Mouse (Mus musculus) CH12.LX (cell line): ENCODE data around the gene Ercc4. TPM values are rescaled to one million over a fixed set of nuclear protein-coding genes. Genes with fewer than 3 reads are reported as not detected.

ENCODE experiments used
- DNase-seq: peaks from one replicate; pipeline ENCODE4 v3.0.0-alpha.2; 2013; ENCODE audit errors: extremely low read depth
- H3K27ac ChIP-seq: 2 replicates; pipeline ENCODE4 v1.5.1; 2012; ENCODE audit warnings: low read depth, mild to moderate bottlenecking, control low read depth, moderate library complexity; ENCODE audit not compliant: insufficient read depth
- H3K27me3 ChIP-seq: replicated peaks from 2 replicates; pipeline ENCODE3; 2012; ENCODE audit warnings: inconsistent platforms
- H3K36me3 ChIP-seq, 2 experiments: replicated peaks in 1 of 2; 2 replicates each; pipeline versions ENCODE3 to v1.6.1; 2012; ENCODE audit warnings: inconsistent platforms in 1 of 2, low read length in 1 of 2, mild to moderate bottlenecking in 1 of 2, mixed read lengths in 1 of 2, moderate library complexity in 1 of 2; ENCODE audit not compliant: control insufficient read depth in 1 of 2, insufficient read depth in 1 of 2
- H3K4me1 ChIP-seq, 2 experiments: 2 replicates each; pipeline ENCODE4 v1.6.1; 2012; ENCODE audit warnings: inconsistent platforms in 1 of 2, moderate library complexity in 1 of 2; ENCODE audit not compliant: insufficient read depth in 2 of 2, control insufficient read depth in 1 of 2
- H3K4me2 ChIP-seq: 2 replicates; pipeline ENCODE4 v1.6.1; 2012; ENCODE audit warnings: low read depth, mild to moderate bottlenecking, control low read depth; ENCODE audit not compliant: poor library complexity, insufficient read depth, severe bottlenecking
- H3K4me3 ChIP-seq, 3 experiments: fragments of 150-350 bp in 1 of 3; sonication (generic) in 1 of 3; replicated peaks in 1 of 3; 2 replicates each; pipeline versions ENCODE3 to v1.5.1; 2011 to 2012; ENCODE audit warnings: low read depth in 2 of 3, low read length in 2 of 3, mild to moderate bottlenecking in 2 of 3, moderate library complexity in 2 of 3, control low read depth in 1 of 3, improper control_type of control experiment in 1 of 3, inconsistent platforms in 1 of 3, mixed read lengths in 1 of 3; ENCODE audit not compliant: poor library complexity in 1 of 3
- H3K79me2 ChIP-seq: replicated peaks from 2 replicates; pipeline ENCODE4 v1.6.1; 2012; ENCODE audit warnings: mild to moderate bottlenecking, moderate library complexity; ENCODE audit not compliant: control insufficient read depth, poor library complexity, insufficient read depth, severe bottlenecking; ENCODE audit errors: extremely low read depth
- H3K9ac ChIP-seq: 2 replicates; pipeline ENCODE4 v1.6.1; 2012; ENCODE audit warnings: low read depth, mild to moderate bottlenecking, control low read depth, moderate library complexity; ENCODE audit not compliant: insufficient read depth
- H3K9me3 ChIP-seq: replicated peaks from 2 replicates; pipeline ENCODE3; 2012; ENCODE audit warnings: low read length, inconsistent platforms, mixed read lengths
- BHLHE40 ChIP-seq: IDR thresholded peaks from 2 replicates; pipeline ENCODE4 v1.6.1; 2011; ENCODE audit warnings: mild to moderate bottlenecking, low read depth, low read length, improper control_type of control experiment
- CHD1 ChIP-seq: IDR thresholded peaks from 2 replicates; pipeline ENCODE4 v1.6.1; 2012; ENCODE audit warnings: low read depth, low read length, improper control_type of control experiment, inconsistent platforms
- CHD2 ChIP-seq: IDR thresholded peaks from 2 replicates; pipeline ENCODE4 v1.6.1; 2011; ENCODE audit warnings: low read length, improper control_type of control experiment
- CTCF ChIP-seq, 2 experiments: IDR thresholded peaks in 1 of 2; conservative IDR thresholded peaks in 1 of 2; 2 replicates each; pipeline ENCODE4 v1.5.1; 2011 to 2012; ENCODE audit warnings: low read depth in 2 of 2, low read length in 2 of 2, improper control_type of control experiment in 1 of 2, inconsistent platforms in 1 of 2, mild to moderate bottlenecking in 1 of 2, moderate library complexity in 1 of 2
- E2F4 ChIP-seq: IDR thresholded peaks from 2 replicates; pipeline ENCODE4 v1.6.1; 2011; ENCODE audit warnings: low read depth, low read length, improper control_type of control experiment; ENCODE audit not compliant: insufficient replicate concordance
- EP300 ChIP-seq: IDR thresholded peaks from 2 replicates; pipeline ENCODE4 v1.6.1; 2011; ENCODE audit warnings: low read length, improper control_type of control experiment
- ETS1 ChIP-seq: conservative IDR thresholded peaks from 2 replicates; pipeline ENCODE4 v1.6.1; 2012; ENCODE audit warnings: low read depth, mild to moderate bottlenecking, inconsistent platforms, low read length, improper control_type of control experiment, moderate library complexity
- IRF4 ChIP-seq: IDR thresholded peaks from 2 replicates; pipeline ENCODE4 v1.6.1; 2014; ENCODE audit warnings: low read depth, mild to moderate bottlenecking, inconsistent platforms, low read length, improper control_type of control experiment
- JUND ChIP-seq: conservative IDR thresholded peaks from 2 replicates; pipeline ENCODE4 v1.6.1; 2011; ENCODE audit warnings: low read depth, low read length, improper control_type of control experiment
- KAT2A ChIP-seq: IDR thresholded peaks from 2 replicates; pipeline ENCODE4 v1.6.1; 2012; ENCODE audit warnings: low read length, improper control_type of control experiment, inconsistent platforms; ENCODE audit not compliant: insufficient replicate concordance
- MAFK ChIP-seq: IDR thresholded peaks from 2 replicates; pipeline ENCODE4 v1.6.1; 2011; ENCODE audit warnings: low read length, improper control_type of control experiment; ENCODE audit not compliant: insufficient replicate concordance
- MAX ChIP-seq: IDR thresholded peaks from 2 replicates; pipeline ENCODE4 v1.6.1; 2011; ENCODE audit warnings: low read length, improper control_type of control experiment
- MAZ ChIP-seq: IDR thresholded peaks from 2 replicates; pipeline ENCODE4 v1.6.1; 2012; ENCODE audit warnings: low read depth, mild to moderate bottlenecking, inconsistent platforms, low read length, improper control_type of control experiment, moderate library complexity
- MXI1 ChIP-seq: IDR thresholded peaks from 2 replicates; pipeline ENCODE4 v1.6.1; 2011; ENCODE audit warnings: mild to moderate bottlenecking, low read depth, low read length, improper control_type of control experiment
- NELFE ChIP-seq: IDR thresholded peaks from 2 replicates; pipeline ENCODE4 v1.6.1; 2011; ENCODE audit warnings: low read depth, low read length, improper control_type of control experiment
- NRF1 ChIP-seq: IDR thresholded peaks from 2 replicates; pipeline ENCODE4 v1.6.1; 2014; ENCODE audit warnings: low read depth, mild to moderate bottlenecking, inconsistent platforms, low read length, improper control_type of control experiment, moderate library complexity
- RAD21 ChIP-seq: IDR thresholded peaks from 2 replicates; pipeline ENCODE4 v1.6.1; 2011; ENCODE audit warnings: low read depth, mild to moderate bottlenecking, low read length, improper control_type of control experiment, moderate library complexity
- RCOR1 ChIP-seq: conservative IDR thresholded peaks from 2 replicates; pipeline ENCODE4 v1.6.1; 2012; ENCODE audit warnings: low read depth, mild to moderate bottlenecking, inconsistent platforms, low read length, improper control_type of control experiment
- SMC3 ChIP-seq: IDR thresholded peaks from 2 replicates; pipeline ENCODE4 v1.6.1; 2011; ENCODE audit warnings: low read depth, low read length, improper control_type of control experiment
- TCF12 ChIP-seq: IDR thresholded peaks from 2 replicates; pipeline ENCODE4 v1.6.1; 2014; ENCODE audit warnings: low read depth, mild to moderate bottlenecking, inconsistent platforms, low read length, improper control_type of control experiment
- USF1 ChIP-seq: IDR thresholded peaks from 2 replicates; pipeline ENCODE4 v1.6.1; 2014; ENCODE audit warnings: low read depth, mild to moderate bottlenecking, inconsistent platforms, low read length, improper control_type of control experiment
- ZNF384 ChIP-seq: IDR thresholded peaks from 2 replicates; pipeline ENCODE4 v1.6.1; 2012; ENCODE audit warnings: low read depth, low read length, improper control_type of control experiment, inconsistent platforms
- dilution Hi-C: fragments of 300-500 bp; cut with MboI; formaldehyde crosslinking; loops from 2 replicates; pipeline ENCODE4 v1.14.3; 2020; ENCODE audit warnings: low sequenced_read_pairs; ENCODE audit not compliant: extremely low pct_unique_long_range_greater_than_20kb, extremely low pct_ligation_motif_present
- in situ Hi-C: fragments of 300-500 bp; cut with MboI; formaldehyde crosslinking; loops from 3 replicates; pipeline ENCODE4 v1.14.3; 2019; ENCODE audit warnings: low sequenced_read_pairs, low pct_ligation_motif_present, low pct_unique_long_range_greater_than_20kb, mixed read lengths
- polyA plus RNA-seq: library from polyadenylated mRNA; unstranded; fragments of >175 nt; gene quantifications from 2 replicates; pipeline ENCODE4 v1.2.1, GENCODE M21; 2012; ENCODE audit warnings: low read depth; ENCODE audit not compliant: insufficient read length
- total RNA-seq, 2 experiments: library from RNA; depleted of rRNA; stranded (reverse); fragments of 300-350 nt in 1 of 2; fragments of >200 nt in 1 of 2; gene quantifications; 2 replicates each; pipeline ENCODE4 v1.2.3; 2012 to 2014

The Ercc4 gene
- total and polyA plus RNA-seq, 3 experiments: 10.1 to 23.3 (median 16.6) TPM

GRCm38 (mm10) chr16:13125357-13125756 lies 15.9 kb downstream of the Ercc4 start:
- Histone ChIP-seq H3K9ac (no peak overlapping the region), H3K4me1 (no peaks in the 10 kb centered on the region), H3K9me3 (no peaks in the 10 kb centered on the region), H3K79me2 (no peaks in the 10 kb centered on the region), H3K27ac (no peak overlapping the region), H3K27me3 (no peaks in the 10 kb centered on the region), H3K4me3 (no peak overlapping the region), H3K4me2 (no peak overlapping the region), H3K36me3 (peaks cover 71 to 98% of the 10 kb centered on the region in 2 experiments)
- dilution Hi-C loops: no loop called here
- no peak for DNase-seq
- in situ Hi-C loops: no loop called here
- no peak for TF ChIP-seq MXI1
- TF ChIP-seq RCOR1: no peak
- no peak for TF ChIP-seq NRF1
- no peak for TF ChIP-seq MAFK
- no peak for TF ChIP-seq NELFE
- TF ChIP-seq CHD2: no peak
- TF ChIP-seq CHD1: no peak

GRCm38 (mm10) chr16:13127566-13127965 lies 18.1 kb downstream of the Ercc4 start:
- H3K36me3 ChIP-seq: peaks cover 68 to 98% of the 10 kb centered on the region in 2 experiments
- H3K9ac ChIP-seq: no peak overlapping the region
- no peaks in the 10 kb centered on the region for H3K4me1 ChIP-seq
- DNase-seq: no peak
- H3K9me3 ChIP-seq: no peaks in the 10 kb centered on the region
- no peaks in the 10 kb centered on the region for H3K79me2 ChIP-seq
- H3K27ac ChIP-seq: no peak overlapping the region
- TF ChIP-seq JUND (no peak), EP300 (no peak), IRF4 (no peak), RAD21 (no peak), TCF12 (no peak), ETS1 (no peak), MAX (no peak), E2F4 (no peak), MXI1 (no peak), NELFE (no peak), CTCF (conservative IDR thresholded peaks at IDR 0.05 in 1 of 2, IDR thresholded peaks at IDR 0.05 in 1 of 2; ENCODE audit: low read depth in 2 of 2, low read length in 2 of 2) (no peak), MAZ (no peak), USF1 (no peak), KAT2A (no peak), ZNF384 (no peak), SMC3 (no peak), BHLHE40 (no peak), NRF1 (no peak)
- TF ChIP-seq, all 38 proteins: peak for 0
- in situ Hi-C loops: no loop called here
- Histone ChIP-seq H3K4me2 (no peak overlapping the region), H3K27me3 (no peaks in the 10 kb centered on the region), H3K4me3 (no peak overlapping the region)
- dilution Hi-C loops: no loop called here
